Mouse (Mus musculus) C2C12 (cell line): ENCODE measurements at regions not wholly inside any gene's neighbourhood (a gene's known extent, or its start where the extent isn't known, plus 50 kb on each side); places are given as distances from the start of the nearest gene placed in this dataset.

Experiments used
- CEBPB ChIP-seq: IDR thresholded peaks from one replicate; pipeline ENCODE4 v1.6.1; 2011; ENCODE audit warnings: low read depth, mild to moderate bottlenecking, control low read depth, moderate library complexity
- CTCF ChIP-seq: IDR thresholded peaks from one replicate; pipeline ENCODE4 v1.5.1; 2011; ENCODE audit not compliant: control insufficient read depth, insufficient read depth, insufficient read length
- FOSL1 ChIP-seq: IDR thresholded peaks from one replicate; pipeline ENCODE4 v1.8.0; 2011; ENCODE audit warnings: mild to moderate bottlenecking, low read length; ENCODE audit not compliant: poor library complexity, insufficient read depth, severe bottlenecking
- MAX ChIP-seq: IDR thresholded peaks from one replicate; pipeline ENCODE4 v1.6.1; 2011; ENCODE audit warnings: mild to moderate bottlenecking, control low read depth
- MYOD1 ChIP-seq: IDR thresholded peaks from one replicate; pipeline ENCODE4 v1.6.1; 2011; ENCODE audit warnings: low read depth; ENCODE audit not compliant: control insufficient read depth, insufficient read length
- MYOG ChIP-seq: IDR thresholded peaks from one replicate; pipeline ENCODE4 v1.6.1; 2011; ENCODE audit not compliant: control insufficient read depth, insufficient read length; ENCODE audit errors: extremely low read depth
- USF1 ChIP-seq: IDR thresholded peaks from one replicate; pipeline ENCODE4 v1.6.1; 2011; ENCODE audit warnings: low read depth, mild to moderate bottlenecking, control low read depth, moderate library complexity

- TF ChIP-seq USF1 (no peak), MYOD1 (no peak), CTCF (no peak), MAX (no peak), MYOG (no peak), FOSL1 (no peak), CEBPB (no peak)
These were observed 318.7 kb upstream of the Etaa1 start for GRCm38 (mm10) chr11:18272392-18272791.
